Mouse (Mus musculus) ovary, adult 18-20 months (tissue): ENCODE measurements around the gene Abca2.
A peak's percentile ranks its signal among the peaks of the same experiment; 100 is the strongest.

Experiments
- DNase-seq: peaks from one replicate; pipeline ENCODE4 v3.0.0; 2022; ENCODE audit warnings: low spot score, mixed read lengths

Gene Abca2

GRCm38 (mm10) chr2:25460551-25461309, 32.2 kb downstream of the Abca2 start, which contains the start of gene Paxx:
Gene Paxx (minus strand): TSS chr2:25461094.
- DNase-seq = peak; percentile 92

- no peak for DNase-seq
Measured at GRCm38 (mm10) chr2:25461407-25461806, 32.9 kb downstream of the Abca2 start.

DNA sequence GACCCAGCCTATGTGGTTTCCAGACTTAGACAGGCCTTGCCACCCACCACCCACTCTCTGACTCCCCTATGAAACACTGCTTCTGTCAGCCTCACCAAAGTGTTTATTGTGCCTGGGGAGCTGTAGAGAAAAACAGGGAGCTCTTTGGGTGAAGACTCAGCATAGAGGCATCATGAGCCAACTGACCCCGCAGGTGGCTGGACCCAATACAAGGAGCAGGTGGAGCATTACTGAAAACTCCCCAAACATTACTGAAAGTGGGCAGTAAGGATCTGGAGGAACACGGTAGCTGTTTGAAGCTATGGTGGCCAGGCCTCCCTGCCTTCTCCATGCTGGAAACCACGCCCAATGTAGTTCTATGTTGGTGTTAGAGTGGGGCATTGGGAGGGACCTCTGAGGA, 35.1 kb downstream of the Abca2 start:
- no peak for DNase-seq

DNA sequence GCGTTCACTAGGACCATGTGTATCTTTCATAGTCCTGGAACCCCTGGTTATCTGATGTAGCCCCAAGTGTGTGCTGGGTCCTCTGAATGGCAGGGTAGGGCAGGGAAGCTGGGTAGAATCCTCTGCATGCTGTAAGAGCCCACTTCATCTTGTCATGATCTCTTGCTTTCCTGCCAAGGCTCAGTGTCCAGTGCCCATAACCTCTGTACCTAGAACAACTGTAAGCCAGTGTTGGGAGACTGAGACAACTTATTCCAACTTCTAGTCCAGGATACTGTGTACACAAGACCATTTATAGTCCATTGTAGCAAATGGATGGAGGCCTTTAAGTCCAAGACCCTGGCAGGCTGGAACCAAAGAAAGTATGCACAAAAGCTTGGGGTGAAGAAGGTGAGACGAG, 36.8 kb downstream of the Abca2 start:
- DNase-seq = no peak

- no peak for DNase-seq
Measured at GRCm38 (mm10) chr2:25465816-25466635, 37.5 kb downstream of the Abca2 start.

DNA sequence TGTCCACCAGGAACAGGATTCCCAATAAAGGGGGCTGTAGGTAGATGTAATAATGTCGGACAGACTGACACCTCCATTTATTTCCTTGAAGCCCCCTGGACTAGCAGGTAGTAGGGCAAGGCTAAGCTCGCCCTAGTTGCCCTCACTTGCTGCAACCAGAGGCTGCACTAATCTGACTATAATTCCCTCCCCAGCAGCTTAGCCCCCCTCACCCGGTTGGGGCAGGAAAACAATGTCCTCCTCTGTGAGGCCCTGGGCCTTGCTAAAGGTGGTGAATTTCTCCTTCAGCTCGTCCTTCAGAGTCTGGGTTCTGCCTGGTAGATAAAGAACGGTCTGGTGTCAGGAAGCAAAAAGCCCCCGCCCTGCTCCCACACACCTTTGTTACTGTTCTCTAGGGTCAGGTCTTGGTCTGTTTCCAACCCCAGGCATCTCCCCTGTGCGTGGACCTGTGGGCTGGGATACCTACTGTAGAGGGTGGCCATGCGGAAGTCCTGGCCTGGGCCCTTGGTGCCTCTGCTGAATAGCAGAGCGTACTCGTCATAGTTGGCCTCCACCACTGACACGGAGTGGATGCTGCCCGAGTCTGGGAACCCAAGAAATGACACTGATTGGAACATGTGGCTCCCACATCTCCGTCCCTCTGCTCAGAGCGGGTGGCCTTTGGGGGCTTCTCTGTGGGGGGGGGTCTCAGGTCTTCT, 39.3 kb downstream of the Abca2 start:
- no peak for DNase-seq

DNA sequence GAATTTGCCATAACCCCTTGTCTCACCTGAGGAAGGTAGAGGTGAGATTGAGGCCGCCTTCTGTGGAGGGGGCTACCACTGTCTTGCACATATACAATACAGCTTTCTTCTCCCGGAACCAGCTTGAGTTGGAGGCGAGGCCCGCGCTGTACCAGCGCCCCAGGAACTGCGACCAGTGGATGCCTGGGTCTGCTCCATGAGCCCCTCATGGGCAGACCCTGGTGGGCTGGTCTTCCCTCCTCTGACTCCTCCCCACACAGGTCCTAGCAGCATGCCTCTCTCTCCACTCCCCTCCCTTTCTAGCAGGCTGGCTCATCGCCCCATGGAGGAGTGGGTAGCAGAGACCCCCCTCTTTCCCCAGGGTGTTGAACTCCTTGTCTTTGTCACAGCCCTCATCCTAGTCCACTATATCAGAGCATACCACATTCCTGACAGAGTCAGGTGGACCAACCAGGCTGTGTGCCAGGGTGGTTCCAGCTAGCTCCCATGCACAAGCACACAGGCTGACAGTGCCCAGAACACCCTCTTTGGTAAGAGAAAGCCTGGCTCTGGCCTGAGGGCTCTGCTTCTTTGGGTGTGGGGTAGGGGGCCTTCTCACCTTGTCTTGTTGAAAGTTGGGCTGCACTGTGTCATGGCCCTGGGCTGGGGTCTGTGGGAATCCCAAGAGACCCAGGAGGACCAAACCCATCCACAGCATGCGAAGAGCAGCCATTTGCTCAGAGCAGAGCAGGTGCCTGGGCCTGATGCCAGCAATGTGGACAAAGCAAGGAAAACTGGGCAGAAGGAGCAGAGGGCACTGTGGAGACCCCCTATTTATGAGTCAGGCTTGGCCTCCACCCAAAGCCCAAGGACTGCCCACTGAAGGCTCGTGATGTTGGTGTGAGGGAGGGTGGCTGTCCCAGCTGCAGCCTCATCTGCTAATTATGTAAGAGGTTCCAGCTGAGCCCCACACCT, 40.7 kb downstream of the Abca2 start:
- no peak for DNase-seq

DNA sequence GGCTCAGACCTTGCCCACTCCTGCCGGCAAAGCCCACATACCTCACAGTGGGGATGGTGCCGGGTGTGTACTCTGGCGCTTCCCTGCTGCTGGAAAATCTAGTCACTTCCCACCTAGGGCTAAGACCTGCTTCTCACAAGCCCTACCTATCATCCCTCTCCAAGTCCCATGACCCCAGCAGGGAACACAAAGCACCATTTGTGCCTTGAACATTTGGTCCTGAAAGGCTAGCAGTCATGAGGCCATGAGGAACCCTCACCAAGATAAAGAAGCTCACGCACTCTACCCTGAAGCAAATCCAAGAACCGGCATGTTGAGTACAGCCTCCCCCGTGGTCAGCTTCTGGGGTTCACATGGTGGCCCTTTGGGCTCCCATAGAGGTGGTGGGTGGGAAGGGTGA, 41.5 kb downstream of the Abca2 start, which contains the start of gene Ptgds:
Ptgds (minus strand) TSS at position 78 of the 400 bp plus-strand sequence.
- no peak for DNase-seq

DNA sequence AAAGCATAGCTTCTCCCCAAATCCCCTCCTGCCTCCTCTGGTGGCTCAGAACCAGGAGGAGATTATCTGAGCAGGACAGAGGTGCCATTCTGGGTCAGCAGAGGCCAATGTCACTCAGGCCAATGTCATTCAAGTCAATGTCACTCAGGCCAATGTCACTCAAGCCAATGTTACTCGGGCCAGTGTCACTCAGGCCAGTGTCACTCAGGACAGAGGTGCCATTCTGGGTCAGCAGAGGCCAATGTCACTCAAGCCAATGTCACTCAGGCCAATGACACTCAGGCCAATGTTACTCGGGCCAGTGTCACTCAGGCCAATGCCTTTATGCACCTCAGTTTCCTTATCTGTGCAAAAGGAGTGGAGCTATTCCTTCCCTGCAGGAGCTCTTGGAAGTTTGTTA, 44.0 kb downstream of the Abca2 start:
- no peak for DNase-seq

DNA sequence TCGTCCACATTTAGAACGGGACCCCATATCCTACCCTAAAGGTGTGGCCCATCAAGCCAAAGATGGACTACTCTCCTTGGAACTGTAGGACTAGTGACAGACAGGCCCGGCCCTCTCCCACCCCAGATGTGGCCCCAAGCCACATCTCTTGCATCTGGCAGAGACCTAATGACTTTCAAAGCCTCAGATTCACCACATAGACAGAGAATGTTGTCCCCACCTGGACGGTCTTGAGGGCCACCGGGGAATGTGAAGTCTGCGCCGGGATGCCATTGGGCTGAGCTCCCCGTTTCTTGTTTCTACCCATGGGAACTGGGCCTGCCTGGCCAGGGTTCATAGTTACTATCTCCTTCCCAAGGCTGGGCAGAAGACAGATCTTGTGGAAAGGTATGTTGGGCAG, 49.0 kb downstream of the Abca2 start:
- DNase-seq = no peak

DNA sequence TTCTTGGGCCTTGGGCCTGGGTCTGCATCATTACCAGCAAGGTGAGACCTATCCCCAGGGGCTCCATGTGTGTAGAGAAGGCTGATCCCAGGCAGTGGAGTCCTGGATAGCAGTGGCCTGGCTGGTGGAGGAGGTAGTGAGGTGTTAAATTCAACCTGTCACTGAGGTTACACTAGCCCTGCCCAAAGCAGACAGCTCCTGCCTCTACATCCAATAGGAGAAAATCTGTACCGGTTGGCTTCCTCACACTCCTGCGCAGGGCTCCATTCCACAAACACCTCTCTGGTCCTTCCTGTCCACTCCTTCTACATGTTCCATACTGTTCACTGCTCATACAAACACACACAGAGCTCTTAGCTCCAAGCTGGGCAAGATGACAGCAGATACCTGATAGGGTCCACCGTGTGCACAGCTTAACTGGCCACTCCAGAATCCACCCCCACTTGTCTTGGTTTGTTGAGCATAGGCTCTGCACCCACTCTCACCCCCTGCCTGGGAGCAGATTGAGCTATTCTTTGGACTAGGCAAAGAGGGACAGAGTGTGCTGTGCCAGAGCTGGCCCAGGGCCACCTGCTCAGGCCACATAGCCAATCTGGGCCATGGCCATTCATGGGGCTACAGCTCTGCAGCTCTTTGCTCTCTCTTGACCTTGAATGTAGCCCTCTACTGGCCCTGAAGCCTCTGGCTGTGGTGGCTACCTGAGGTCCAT, 49.6 kb downstream of the Abca2 start:
- DNase-seq = no peak

- no peak for DNase-seq
Measured at GRCm38 (mm10) chr2:25479551-25480311, 51.2 kb downstream of the Abca2 start.

GRCm38 (mm10) chr2:25480541-25480940, 52.0 kb downstream of the Abca2 start:
- DNase-seq = no peak

DNA sequence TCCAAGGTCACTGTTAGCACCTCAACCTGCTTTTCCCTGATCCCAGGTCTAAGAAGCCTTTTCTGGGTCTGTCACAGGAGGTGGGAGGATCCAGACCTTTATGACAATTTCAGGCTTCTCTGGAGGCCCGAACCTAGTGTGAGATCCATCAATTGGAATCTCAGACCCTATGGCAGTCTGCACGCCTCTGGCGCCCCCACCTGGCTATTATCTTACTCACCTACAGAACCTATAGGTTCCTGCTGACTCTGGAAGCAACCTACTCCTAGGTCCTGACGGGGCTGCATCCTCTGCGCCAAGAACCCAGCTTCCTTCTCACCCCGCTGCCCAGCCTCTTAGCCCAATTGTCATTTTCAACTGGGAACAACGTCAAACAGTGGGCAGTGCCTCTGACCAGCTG, 54.5 kb downstream of the Abca2 start:
- DNase-seq = no peak

DNA sequence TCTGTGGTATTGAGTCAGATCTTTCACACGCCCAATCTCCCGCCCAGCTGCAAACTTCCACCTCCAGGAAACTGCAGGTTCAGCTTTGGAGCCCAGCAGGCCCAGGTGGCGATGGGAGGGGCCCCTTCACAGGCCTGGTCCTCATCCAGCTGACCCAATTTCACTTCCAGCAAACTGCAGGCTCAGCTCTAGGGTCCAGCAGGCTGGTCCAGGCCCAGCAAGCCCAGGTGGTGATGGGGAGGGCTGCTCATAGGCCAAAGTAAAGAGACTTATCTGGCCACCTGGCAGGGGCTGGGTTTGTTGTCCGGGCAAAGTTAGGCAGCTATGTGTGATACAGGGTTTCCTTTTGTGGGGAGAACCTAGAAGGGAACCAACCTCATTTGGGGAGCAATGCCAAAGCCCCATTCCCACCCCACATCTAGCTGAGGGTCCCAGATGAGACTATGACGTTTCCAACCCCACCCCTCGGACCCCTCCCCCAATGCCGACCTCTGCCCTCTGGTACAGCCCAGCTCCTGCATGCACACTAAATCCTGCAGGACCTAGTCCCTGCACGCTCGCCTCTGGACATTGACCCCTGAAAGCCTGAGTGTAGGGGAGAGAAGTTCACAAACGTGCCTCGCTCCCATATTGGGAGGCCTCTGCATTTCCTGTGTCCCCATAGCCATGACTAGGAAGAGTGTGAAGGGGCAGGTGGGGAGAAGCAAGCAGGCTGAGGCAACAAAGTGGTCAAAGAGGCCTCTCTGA, 56.6 kb downstream of the Abca2 start:
- DNase-seq = no peak

GRCm38 (mm10) chr2:25487965-25488670, 59.6 kb downstream of the Abca2 start:
- DNase-seq = no peak

GRCm38 (mm10) chr2:25488671-25489068, 60.2 kb downstream of the Abca2 start:
- DNase-seq = no peak

GRCm38 (mm10) chr2:25492988-25493387, 64.5 kb downstream of the Abca2 start:
- DNase-seq = no peak
